ENCODE assay signal across 18 mouse cellular contexts in the genomic region with DNA sequence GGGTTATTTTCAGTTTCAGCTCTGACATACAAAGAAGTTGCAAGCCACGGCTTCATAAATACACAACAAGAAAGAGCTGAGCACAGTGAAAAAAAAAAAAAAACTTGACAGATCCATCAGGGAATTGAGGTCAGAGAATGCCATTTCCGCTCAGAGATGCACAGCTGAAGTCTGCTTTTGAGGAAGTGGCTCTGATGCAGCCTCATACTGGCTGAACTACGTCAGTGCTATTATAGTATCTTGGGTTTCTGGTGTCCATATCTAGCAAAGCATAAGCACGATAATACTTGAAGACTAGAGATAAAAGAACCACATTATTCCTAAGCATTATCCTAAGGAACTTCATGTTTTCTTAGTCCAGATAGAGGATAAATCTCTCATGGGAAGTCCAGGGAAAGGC.
DNase-seq lines count a peak whose midpoint lies in the region; TF ChIP-seq lines count a peak whose summit lies in the region.
"Had no signal": no experiment of that assay in that cellular context is flagged by ENCODE, and none has a peak within 500 bp of the region (broad histone marks: within the 10 kb centered on the region; RNA-seq: fewer than 3 reads in every experiment).

No protein-coding gene starts in this region.

- no peaks in the 10 kb centered on the region for H3K27me3 ChIP-seq in limb, embryonic 10.5 days (ENCODE audit: low read depth, poor library complexity, severe bottlenecking)

- WGBS in olfactory bulb, adult 2 months = 38% methylated on average over 4 of the region's 4 CpGs
- WGBS in limb, embryonic 10.5 days = 90% methylated on average over 4 of the region's 4 CpGs

- no peaks in the 10 kb centered on the region for H3K4me1 ChIP-seq in olfactory bulb, adult 2 months (ENCODE audit: control insufficient read depth, insufficient read depth, low read length)
- no peaks in the 10 kb centered on the region for H3K4me1 ChIP-seq in limb, embryonic 10.5 days
- H3K4me1 ChIP-seq: forebrain, embryonic 10.5 days; hindbrain, embryonic 10.5 days had no signal

- peak overlapping the region; percentile 16; the same call in 1 of the 2 replicates for H3K4me3 ChIP-seq in gastrocnemius, adult 2 months
- no peak overlapping the region for H3K4me3 ChIP-seq in olfactory bulb, adult 2 months (ENCODE audit: insufficient read depth, low read depth, low read length)
- no peak overlapping the region for H3K4me3 ChIP-seq in limb, embryonic 10.5 days
- H3K4me3 ChIP-seq: forebrain, embryonic 10.5 days; hindbrain, embryonic 10.5 days had no signal

- no peak for DNase-seq in gastrocnemius, adult 2 months
- no peak for DNase-seq in gastrocnemius, postnatal 10 days
- DNase-seq in A20 (ENCODE audit: low read depth, low spot score) = peak; percentile 21
- DNase-seq in brain, embryonic 14.5 days (ENCODE audit: low read depth) = peak; percentile 14
- no peak for DNase-seq in thymus, postnatal 10 days (ENCODE audit: low spot score in 2 of 2)
- no peak for DNase-seq in layer of hippocampus, adult 18-20 months (ENCODE audit: low spot score in 2 of 2)
- no peak for DNase-seq in limb, embryonic 10.5 days (ENCODE audit: low spot score)
- DNase-seq: adrenal gland, postnatal 25 days; cerebellum, adult 11 months; cerebellum, adult 9-11 months; kidney, adult 11 months; kidney, postnatal 4 days; layer of hippocampus, adult 9-11 months; thymus, adult 18-20 months; thymus, postnatal 4 days had no signal

- H3K9me3 ChIP-seq in limb, embryonic 10.5 days (replicated peaks) = no peaks in the 10 kb centered on the region
- H3K9me3 ChIP-seq: forebrain, embryonic 10.5 days; hindbrain, embryonic 10.5 days had no signal

- TF ChIP-seq CTCF in gastrocnemius, adult 2 months (IDR thresholded peaks at IDR 0.05) = no peak
- TF ChIP-seq CTCF in brain, embryonic 14.5 days (IDR thresholded peaks at IDR 0.05; ENCODE audit: borderline replicate concordance, extremely low read depth, insufficient read depth, insufficient read length) = no peak
- TF ChIP-seq CTCF in olfactory bulb, adult 2 months (IDR thresholded peaks at IDR 0.05; ENCODE audit: insufficient read depth, low read depth, low read length) = no peak

- no peaks in the 10 kb centered on the region for H3K36me3 ChIP-seq in limb, embryonic 10.5 days
- H3K36me3 ChIP-seq: forebrain, embryonic 10.5 days; hindbrain, embryonic 10.5 days had no signal

- intact Hi-C loops in gastrocnemius, adult 2 months (cut with DNase I) = no loop called here

- TF ChIP-seq POLR2A in brain, embryonic 14.5 days (IDR thresholded peaks at IDR 0.05; ENCODE audit: borderline replicate concordance, extremely low read depth, insufficient read depth, insufficient read length, poor library complexity, severe bottlenecking) = no peak
- no peak for TF ChIP-seq POLR2A in olfactory bulb, adult 2 months (IDR thresholded peaks at IDR 0.05; ENCODE audit: insufficient read depth, low read depth, low read length)

- no peak overlapping the region for H3K27ac ChIP-seq in gastrocnemius, adult 2 months
- H3K27ac ChIP-seq in olfactory bulb, adult 2 months (ENCODE audit: insufficient read depth, low read depth, low read length) = peak overlapping the region; percentile 78; the same call in 1 of the 2 replicates
- H3K27ac ChIP-seq in limb, embryonic 10.5 days = no peak overlapping the region
- H3K27ac ChIP-seq: forebrain, embryonic 10.5 days; hindbrain, embryonic 10.5 days had no signal

Comparison
In these comparisons a context has a peak if more than half of its experiments do, and no peak if none do; other contexts are left out.
1. DNase-seq: peak in A20 (single experiment) and brain, embryonic 14.5 days (single experiment); none in gastrocnemius, adult 2 months (single experiment), gastrocnemius, postnatal 10 days (single experiment), thymus, postnatal 10 days (0 of 2), layer of hippocampus, adult 18-20 months (0 of 2) and limb, embryonic 10.5 days (single experiment).